Mouse (Mus musculus) embryonic fibroblast, embryonic 13.5 days (primary cell): ENCODE measurements around the gene Rexo2.

Experiments used
- CTCF ChIP-seq: IDR thresholded peaks from 2 replicates; pipeline ENCODE4 v1.5.1; 2011; ENCODE audit warnings: mild to moderate bottlenecking, control low read depth, low read length, moderate library complexity, borderline replicate concordance; ENCODE audit not compliant: insufficient read depth
- POLR2A ChIP-seq: IDR thresholded peaks from 2 replicates; pipeline ENCODE4 v1.6.1; 2011; ENCODE audit warnings: low read depth, mild to moderate bottlenecking, control low read depth, low read length, moderate library complexity

DNA sequence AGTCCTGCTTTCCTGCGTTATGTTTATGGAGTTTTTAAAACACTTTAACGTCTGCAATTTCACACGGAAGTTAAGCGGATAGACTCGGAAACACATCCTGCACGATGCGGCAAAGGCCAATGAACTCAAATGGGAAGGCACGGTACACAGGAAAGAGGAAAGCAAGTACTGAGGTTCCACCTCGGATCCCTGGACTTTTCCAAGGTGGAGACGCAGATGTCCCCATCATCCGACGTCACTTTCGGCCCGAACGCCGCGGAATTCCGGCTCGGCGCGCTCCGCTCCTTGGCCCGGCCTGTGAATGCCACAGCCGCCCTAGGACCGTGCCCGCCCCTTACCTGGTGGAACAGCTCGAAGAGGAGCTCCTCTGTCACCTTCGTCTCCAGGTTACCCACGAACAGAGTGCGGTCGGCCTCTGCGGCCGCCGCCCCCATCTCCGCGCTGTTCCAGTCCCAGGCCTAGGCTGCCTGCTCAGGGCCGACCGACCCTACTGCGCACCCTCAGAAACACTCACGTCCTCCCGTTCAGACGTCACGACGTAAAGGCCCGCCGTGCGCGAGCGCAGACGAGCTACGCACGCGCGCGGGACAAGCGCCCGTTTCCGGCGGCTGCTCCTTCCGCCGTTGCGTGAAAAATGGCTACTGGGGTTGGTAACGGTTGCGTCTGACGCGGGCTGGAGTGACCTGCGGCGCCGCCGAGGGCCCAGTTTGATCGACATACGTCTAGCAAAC, 14.6 kb upstream of the Rexo2 start, which contains the start of the genes Rbm7 and Gm5617:
- TF ChIP-seq POLR2A (peak; percentile 86), CTCF (no peak)
